Mouse (Mus musculus): ENCODE results near the gene Radil. TPM values are rescaled to one million over a fixed set of nuclear protein-coding genes. Genes with fewer than 3 reads are reported as not detected.

The Radil gene
- total RNA-seq, 4 experiments from 2014 or later: 15.1 to 24.0 (median 17.9) TPM

- no peak for DNase-seq (ENCODE audit: low spot score in 2 of 2)
Observed at GRCm38 (mm10) chr5:142450846-142451245, 100.1 kb downstream of the Radil start.

GRCm38 (mm10) chr5:142448623-142449022 lies 102.3 kb downstream of the Radil start:
- no peak for DNase-seq (ENCODE audit: low spot score in 2 of 2)

- DNase-seq (ENCODE audit: low spot score in 2 of 2): peak; percentile 71 to 89
Observed at GRCm38 (mm10) chr5:142448076-142448475, 102.8 kb downstream of the Radil start.

GRCm38 (mm10) chr5:142445709-142446108 lies 105.2 kb downstream of the Radil start:
- no peak for DNase-seq (ENCODE audit: low spot score in 2 of 2)

GRCm38 (mm10) chr5:142444791-142445531 lies 105.9 kb downstream of the Radil start:
- no peak for DNase-seq (ENCODE audit: low spot score in 2 of 2)

- DNase-seq (ENCODE audit: low spot score in 2 of 2): no peak
Observed at GRCm38 (mm10) chr5:142443994-142444393, 106.9 kb downstream of the Radil start.

- DNase-seq (ENCODE audit: low spot score in 2 of 2): no peak
Observed at GRCm38 (mm10) chr5:142443514-142443913, 107.4 kb downstream of the Radil start.

GRCm38 (mm10) chr5:142442045-142442440 lies 108.9 kb downstream of the Radil start:
- DNase-seq (ENCODE audit: low spot score in 2 of 2): no peak

- no peak for DNase-seq (ENCODE audit: low spot score in 2 of 2)
Observed at GRCm38 (mm10) chr5:142441332-142442044, 109.4 kb downstream of the Radil start.

GRCm38 (mm10) chr5:142440451-142441147 lies 110.3 kb downstream of the Radil start:
- DNase-seq (ENCODE audit: low spot score in 2 of 2): peak in 1 of 2 experiments; percentile 76

GRCm38 (mm10) chr5:142439911-142440432 lies 110.9 kb downstream of the Radil start:
- no peak for DNase-seq (ENCODE audit: low spot score in 2 of 2)

DNA sequence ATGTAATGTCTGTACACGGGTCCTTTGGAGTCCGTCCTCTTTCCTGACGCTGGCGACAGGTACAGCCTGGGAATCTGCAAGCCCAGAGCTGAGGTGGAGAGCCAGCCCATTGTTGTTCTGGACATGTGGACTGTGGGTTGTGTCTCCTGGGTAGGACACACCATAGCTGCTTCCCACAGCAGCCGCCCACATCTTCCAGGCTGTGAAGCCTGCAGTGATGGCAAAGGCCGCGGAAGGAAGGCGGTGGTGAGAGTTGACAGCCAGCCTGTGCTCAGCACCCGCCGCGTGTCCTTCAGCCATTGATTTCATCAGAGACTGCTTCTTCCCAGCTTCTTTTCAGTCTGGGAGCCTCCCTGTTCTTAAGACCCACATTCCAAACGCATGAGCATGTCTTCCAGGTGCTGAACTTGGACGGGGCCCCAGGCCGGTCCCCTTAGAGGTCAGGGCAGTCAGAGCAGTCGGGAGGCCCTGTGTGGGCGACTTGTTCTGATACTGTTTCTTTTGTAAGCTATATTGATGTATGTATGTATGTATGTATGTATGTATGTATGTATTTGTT lies 112.4 kb downstream of the Radil start:
- DNase-seq (ENCODE audit: low spot score in 2 of 2): peak in 1 of 2 experiments; percentile 83

DNA sequence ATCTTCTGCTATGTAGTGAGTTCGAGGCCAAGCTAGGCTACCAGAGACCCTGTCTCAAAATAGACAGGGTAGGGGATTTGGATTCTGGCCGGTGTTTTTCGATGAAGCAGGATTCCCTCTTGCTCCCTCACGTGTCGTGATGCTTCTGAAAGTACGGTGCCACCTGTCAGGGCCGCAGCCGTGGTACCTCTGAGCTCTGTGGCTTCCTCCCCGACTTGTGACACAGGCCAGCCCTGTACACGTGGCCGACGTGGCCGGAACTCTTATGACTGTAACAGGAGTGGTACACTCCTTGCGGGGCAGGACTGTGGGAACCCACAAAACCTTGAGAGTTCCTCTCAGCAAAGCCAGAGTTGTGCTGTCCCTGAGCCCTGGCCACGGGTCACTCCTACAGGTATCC lies 115.2 kb downstream of the Radil start:
- no peak for DNase-seq (ENCODE audit: low spot score in 2 of 2)

Other genes starting within 250 kb of the Radil start
- 10 to 100 TPM; 39.6 to 43.1 (median 42.7) TPM for gene Foxk1, start 149.6 kb downstream of the Radil start, total RNA-seq (2022)
- gene Ap5z1, start 87.2 kb downstream of the Radil start, total RNA-seq (2022): 10 to 100 TPM; 20.1 to 25.6 (median 25.1) TPM
- gene Papolb, start 21.0 kb downstream of the Radil start, total RNA-seq (2022): under 1 TPM; 0.58 to 0.81 (median 0.66) TPM
- gene Mmd2, start 57.7 kb upstream of the Radil start, total RNA-seq (2022): 10 to 100 TPM; 92.3 to 99.7 (median 96.6) TPM
- gene Wipi2, start 76.6 kb upstream of the Radil start, total RNA-seq (2022): 10 to 100 TPM; 90.8 to 95.2 (median 92.5) TPM
- 10 to 100 TPM in 1 of 4 experiments, 1 to 10 TPM in 3; 6.3 to 16.9 (median 9.3) TPM for gene Slc29a4, start 141.4 kb upstream of the Radil start, total RNA-seq (2022)